Mouse (Mus musculus): ENCODE data around the gene Rbm19.

- TF ChIP-seq CTCF (IDR thresholded peaks at IDR 0.05; ENCODE audit: low read depth): no peak
- no peak for TF ChIP-seq EP300 (optimal IDR thresholded peaks at IDR 0.05)
Measured at GRCm38 (mm10) chr5:120157115-120157514, 40.9 kb downstream of the Rbm19 start.

Measured in stomach, postnatal 0 days (tissue).